ENCODE assay signal across 8 mouse cellular contexts in genomic region chr11:120763121-120763999, GRCm38 (mm10). TPM values are rescaled to one million over a fixed set of nuclear protein-coding genes. Genes with fewer than 3 reads are reported as not detected.
DNase-seq lines count a peak whose midpoint lies in the region; ATAC-seq and TF ChIP-seq lines count a peak whose summit lies in the region.
"Not testable (repeated sequence)": the region's sequence is repeated elsewhere in the genome, so short reads cannot be mapped to it uniquely, and the experiment has no call there.

No protein-coding gene starts in this region.

- peak overlapping the region; percentile 44 for H3K4me2 ChIP-seq in embryonic facial prominence, embryonic 13.5 days
- not testable (repeated sequence) for H3K4me2 ChIP-seq in hindbrain, embryonic 12.5 days (replicated peaks); kidney, embryonic 14.5 days (replicated peaks; ENCODE audit: low read depth, low read length); midbrain, embryonic 15.5 days; stomach, embryonic 15.5 days
- peak overlapping the region; percentile 41 for H3K4me2 ChIP-seq in lung, embryonic 15.5 days

- not testable (repeated sequence) for H3K9me3 ChIP-seq in ES-Bruce4 (replicated peaks; ENCODE audit: control insufficient read depth, insufficient read depth, low read length, poor library complexity, severe bottlenecking); embryonic facial prominence, embryonic 13.5 days; lung, embryonic 15.5 days; midbrain, embryonic 15.5 days; stomach, embryonic 15.5 days
- peaks cover 10% of the 10 kb centered on the region for H3K9me3 ChIP-seq in hindbrain, embryonic 12.5 days (replicated peaks)
- H3K9me3 ChIP-seq in kidney, embryonic 14.5 days (ENCODE audit: control insufficient read depth, low read length): peaks cover 16% of the 10 kb centered on the region

- not testable (repeated sequence) for H3K36me3 ChIP-seq in ES-Bruce4 (ENCODE audit: control insufficient read depth, insufficient read depth, low read length, poor library complexity, severe bottlenecking); embryonic facial prominence, embryonic 13.5 days; hindbrain, embryonic 12.5 days; kidney, embryonic 14.5 days (ENCODE audit: control insufficient read depth, insufficient read depth, low read length); lung, embryonic 15.5 days; midbrain, embryonic 15.5 days (replicated peaks); stomach, embryonic 15.5 days

- 12% methylated on average over 5 of the region's 23 CpGs for WGBS in embryonic facial prominence, embryonic 13.5 days
- WGBS in hindbrain, embryonic 12.5 days: 3% methylated on average over 9 of the region's 23 CpGs
- 0% methylated on average over 2 of the region's 23 CpGs for WGBS in kidney, embryonic 14.5 days
- 42% methylated on average over 2 of the region's 23 CpGs for WGBS in lung, embryonic 15.5 days
- WGBS in midbrain, embryonic 15.5 days: 7% methylated on average over 6 of the region's 23 CpGs
- WGBS in stomach, embryonic 15.5 days: 0% methylated on average over 3 of the region's 23 CpGs

- DNase-seq in heart, adult 11 months: peak; percentile 81

- TF ChIP-seq CTCF in ES-Bruce4 (IDR thresholded peaks at IDR 0.05; ENCODE audit: low read depth, low read length): not testable (repeated sequence)

- H3K4me3 ChIP-seq in ES-Bruce4 (ENCODE audit: low read depth, low read length): peak overlapping the region; percentile 39
- H3K4me3 ChIP-seq in embryonic facial prominence, embryonic 13.5 days: 0 out of 2 replicates have a peak overlapping the region, but pooled peaks have one; percentile 12
- not testable (repeated sequence) for H3K4me3 ChIP-seq in hindbrain, embryonic 12.5 days; kidney, embryonic 14.5 days (ENCODE audit: low read length); lung, embryonic 15.5 days; midbrain, embryonic 15.5 days; stomach, embryonic 15.5 days (replicated peaks)

- not testable (repeated sequence) for TF ChIP-seq EP300 in ES-Bruce4 (IDR thresholded peaks at IDR 0.05; ENCODE audit: insufficient read depth, low read depth, low read length)

- not testable (repeated sequence) for H3K4me1 ChIP-seq in ES-Bruce4 (ENCODE audit: control insufficient read depth, insufficient read depth, low read length); embryonic facial prominence, embryonic 13.5 days; hindbrain, embryonic 12.5 days; kidney, embryonic 14.5 days (ENCODE audit: control insufficient read depth, insufficient read depth, low read length); lung, embryonic 15.5 days; midbrain, embryonic 15.5 days; stomach, embryonic 15.5 days

- not testable (repeated sequence) for H3K27ac ChIP-seq in ES-Bruce4 (ENCODE audit: insufficient read depth, low read length); embryonic facial prominence, embryonic 13.5 days; hindbrain, embryonic 12.5 days; kidney, embryonic 14.5 days (ENCODE audit: low read depth, low read length); lung, embryonic 15.5 days; midbrain, embryonic 15.5 days; stomach, embryonic 15.5 days

- H3K9ac ChIP-seq in ES-Bruce4 (ENCODE audit: low read depth, poor library complexity, severe bottlenecking); hindbrain, embryonic 12.5 days; kidney, embryonic 14.5 days (ENCODE audit: low read depth, low read length); lung, embryonic 15.5 days; midbrain, embryonic 15.5 days; stomach, embryonic 15.5 days: not testable (repeated sequence)
- H3K9ac ChIP-seq in embryonic facial prominence, embryonic 13.5 days: peak overlapping the region; percentile 49; the same call in 1 of the 2 replicates

- TF ChIP-seq POLR2A in ES-Bruce4 (IDR thresholded peaks at IDR 0.05; ENCODE audit: insufficient read depth, low read length): not testable (repeated sequence)

- peak; percentile 22; the same call in 1 of the 2 replicates for ATAC-seq in embryonic facial prominence, embryonic 13.5 days (ENCODE audit: insufficient number of reproducible peaks, insufficient read depth, low FRiP score, low TSS enrichment, low read depth)
- peak; percentile 52; the same call in 1 of the 2 replicates for ATAC-seq in hindbrain, embryonic 12.5 days (ENCODE audit: low FRiP score)
- ATAC-seq in kidney, embryonic 14.5 days (ENCODE audit: low FRiP score, low TSS enrichment): peak; percentile 37; the same call in 1 of the 2 replicates
- ATAC-seq in lung, embryonic 15.5 days (ENCODE audit: borderline replicate concordance, extremely low read depth, low FRiP score, low TSS enrichment): peak; percentile 41; the same call in 1 of the 2 replicates
- peak; percentile 48; the same call in 1 of the 2 replicates for ATAC-seq in midbrain, embryonic 15.5 days (replicated peaks)
- peak; percentile 43; the same call in 1 of the 2 replicates for ATAC-seq in stomach, embryonic 15.5 days (ENCODE audit: insufficient read depth, low FRiP score, low read depth)

- H3K27me3 ChIP-seq in ES-Bruce4 (ENCODE audit: control insufficient read depth, insufficient read depth, low read length, poor library complexity, severe bottlenecking); kidney, embryonic 14.5 days (ENCODE audit: control insufficient read depth, insufficient read depth, low read length); lung, embryonic 15.5 days; midbrain, embryonic 15.5 days (replicated peaks); stomach, embryonic 15.5 days (replicated peaks): not testable (repeated sequence)
- H3K27me3 ChIP-seq in embryonic facial prominence, embryonic 13.5 days: peaks cover 15% of the 10 kb centered on the region
- peaks cover 17% of the 10 kb centered on the region for H3K27me3 ChIP-seq in hindbrain, embryonic 12.5 days

RNA-seq across cellular contexts. Expression of gene Hmga1b, which starts 0.8 kb away (rescaled TPM):
- 56.2 and 85.9 TPM in 2 replicates for polyA plus RNA-seq in ES-Bruce4 (2011; ENCODE audit: insufficient read depth, insufficient read length, low read depth, missing spikeins)
- polyA plus RNA-seq in embryonic facial prominence, embryonic 13.5 days (2015; fragmentation: Nextera tagmentation; extraction: Ambion mirVana): 4.3 and 9.4 TPM in 2 replicates
- polyA plus RNA-seq in hindbrain, embryonic 12.5 days (2016; fragmentation: Nextera tagmentation; extraction: Ambion mirVana): 3.0 and 4.0 TPM in 2 replicates
- 5.2 and 7.9 TPM in 2 replicates for polyA plus RNA-seq in kidney, embryonic 14.5 days (2014; fragmentation: Nextera tagmentation; extraction: Ambion mirVana)
- 3.9 and 4.8 TPM in 2 replicates for polyA plus RNA-seq in lung, embryonic 15.5 days (2015; fragmentation: Nextera tagmentation; extraction: Ambion mirVana)
- polyA plus RNA-seq in midbrain, embryonic 15.5 days (2015; fragmentation: Nextera tagmentation; extraction: Ambion mirVana): 1.7 and 2.9 TPM in 2 replicates
- 4.3 and 9.3 TPM in 2 replicates for polyA plus RNA-seq in stomach, embryonic 15.5 days (2015; fragmentation: Nextera tagmentation; extraction: Ambion mirVana)

RNA-seq across cellular contexts. Expression of gene Rfng, which starts 20.6 kb away (rescaled TPM):
- polyA plus RNA-seq in ES-Bruce4 (2011; ENCODE audit: insufficient read depth, insufficient read length, low read depth, missing spikeins): 8.9 and 9.3 TPM in 2 replicates
- polyA plus RNA-seq in embryonic facial prominence, embryonic 13.5 days (2015; fragmentation: Nextera tagmentation; extraction: Ambion mirVana): 52.2 and 52.4 TPM in 2 replicates
- polyA plus RNA-seq in hindbrain, embryonic 12.5 days (2016; fragmentation: Nextera tagmentation; extraction: Ambion mirVana): 68.5 and 70.1 TPM in 2 replicates
- 19.3 and 26.2 TPM in 2 replicates for polyA plus RNA-seq in kidney, embryonic 14.5 days (2014; fragmentation: Nextera tagmentation; extraction: Ambion mirVana)
- 35.4 and 38.3 TPM in 2 replicates for polyA plus RNA-seq in lung, embryonic 15.5 days (2015; fragmentation: Nextera tagmentation; extraction: Ambion mirVana)
- 137 and 138 TPM in 2 replicates for polyA plus RNA-seq in midbrain, embryonic 15.5 days (2015; fragmentation: Nextera tagmentation; extraction: Ambion mirVana)
- polyA plus RNA-seq in stomach, embryonic 15.5 days (2015; fragmentation: Nextera tagmentation; extraction: Ambion mirVana): 35.8 and 40.9 TPM in 2 replicates

RNA-seq across cellular contexts. Expression of gene Gps1, which starts 20.7 kb away (rescaled TPM):
- 92.0 and 95.2 TPM in 2 replicates for polyA plus RNA-seq in ES-Bruce4 (2011; ENCODE audit: insufficient read depth, insufficient read length, low read depth, missing spikeins)
- 223 and 233 TPM in 2 replicates for polyA plus RNA-seq in embryonic facial prominence, embryonic 13.5 days (2015; fragmentation: Nextera tagmentation; extraction: Ambion mirVana)
- polyA plus RNA-seq in hindbrain, embryonic 12.5 days (2016; fragmentation: Nextera tagmentation; extraction: Ambion mirVana): 223 and 232 TPM in 2 replicates
- polyA plus RNA-seq in kidney, embryonic 14.5 days (2014; fragmentation: Nextera tagmentation; extraction: Ambion mirVana): 213 and 239 TPM in 2 replicates
- polyA plus RNA-seq in lung, embryonic 15.5 days (2015; fragmentation: Nextera tagmentation; extraction: Ambion mirVana): 205 and 213 TPM in 2 replicates
- 296 and 300 TPM in 2 replicates for polyA plus RNA-seq in midbrain, embryonic 15.5 days (2015; fragmentation: Nextera tagmentation; extraction: Ambion mirVana)
- 157 and 172 TPM in 2 replicates for polyA plus RNA-seq in stomach, embryonic 15.5 days (2015; fragmentation: Nextera tagmentation; extraction: Ambion mirVana)

RNA-seq across cellular contexts. Expression of gene Cbr2, which starts 31.4 kb away (rescaled TPM):
- polyA plus RNA-seq in ES-Bruce4 (2011; ENCODE audit: insufficient read depth, insufficient read length, low read depth, missing spikeins): not detected in 2 replicates
- polyA plus RNA-seq in embryonic facial prominence, embryonic 13.5 days (2015; fragmentation: Nextera tagmentation; extraction: Ambion mirVana): 27.1 and 32.3 TPM in 2 replicates
- polyA plus RNA-seq in hindbrain, embryonic 12.5 days (2016; fragmentation: Nextera tagmentation; extraction: Ambion mirVana): 1.6 and 2.6 TPM in 2 replicates
- polyA plus RNA-seq in kidney, embryonic 14.5 days (2014; fragmentation: Nextera tagmentation; extraction: Ambion mirVana): 0.47 TPM in 1 of 2 replicates, not detected in the other
- polyA plus RNA-seq in lung, embryonic 15.5 days (2015; fragmentation: Nextera tagmentation; extraction: Ambion mirVana): 102 and 103 TPM in 2 replicates
- polyA plus RNA-seq in midbrain, embryonic 15.5 days (2015; fragmentation: Nextera tagmentation; extraction: Ambion mirVana): 1.2 and 2.2 TPM in 2 replicates
- polyA plus RNA-seq in stomach, embryonic 15.5 days (2015; fragmentation: Nextera tagmentation; extraction: Ambion mirVana): 54.5 and 82.4 TPM in 2 replicates

RNA-seq across cellular contexts. Expression of gene Dus1l, which starts 32.8 kb away (rescaled TPM):
- polyA plus RNA-seq in ES-Bruce4 (2011; ENCODE audit: insufficient read depth, insufficient read length, low read depth, missing spikeins): 56.7 and 66.9 TPM in 2 replicates
- polyA plus RNA-seq in embryonic facial prominence, embryonic 13.5 days (2015; fragmentation: Nextera tagmentation; extraction: Ambion mirVana): 53.7 and 61.0 TPM in 2 replicates
- 54.5 and 60.0 TPM in 2 replicates for polyA plus RNA-seq in hindbrain, embryonic 12.5 days (2016; fragmentation: Nextera tagmentation; extraction: Ambion mirVana)
- 58.2 and 80.3 TPM in 2 replicates for polyA plus RNA-seq in kidney, embryonic 14.5 days (2014; fragmentation: Nextera tagmentation; extraction: Ambion mirVana)
- 84.3 and 90.4 TPM in 2 replicates for polyA plus RNA-seq in lung, embryonic 15.5 days (2015; fragmentation: Nextera tagmentation; extraction: Ambion mirVana)
- polyA plus RNA-seq in midbrain, embryonic 15.5 days (2015; fragmentation: Nextera tagmentation; extraction: Ambion mirVana): 48.2 and 48.5 TPM in 2 replicates
- 69.2 and 79.0 TPM in 2 replicates for polyA plus RNA-seq in stomach, embryonic 15.5 days (2015; fragmentation: Nextera tagmentation; extraction: Ambion mirVana)
